Mouse (Mus musculus) testis, adult 2 months (tissue): ENCODE measurements around the gene Mrpl21. TPM values are rescaled to one million over a fixed set of nuclear protein-coding genes. Genes with fewer than 3 reads are reported as not detected.

ENCODE experiments used
- H3K27ac ChIP-seq: fragments of 200-500 bp; 2 replicates; pipeline ENCODE4 v1.5.1; 2012; ENCODE audit warnings: low read depth, low read length; ENCODE audit not compliant: control insufficient read depth, insufficient read depth
- H3K27me3 ChIP-seq: fragments of 200-500 bp; 2 replicates; pipeline ENCODE4 v1.6.1; 2012; ENCODE audit warnings: mild to moderate bottlenecking, low read length, moderate library complexity; ENCODE audit not compliant: control insufficient read depth, insufficient read depth
- H3K36me3 ChIP-seq: fragments of 200-500 bp; 2 replicates; pipeline ENCODE4 v1.6.1; 2012; ENCODE audit warnings: mild to moderate bottlenecking, low read length; ENCODE audit not compliant: control insufficient read depth, insufficient read depth
- H3K4me1 ChIP-seq: fragments of 200-500 bp; 2 replicates; pipeline ENCODE4 v1.6.1; 2012; ENCODE audit warnings: low read length; ENCODE audit not compliant: control insufficient read depth, insufficient read depth
- H3K4me3 ChIP-seq: fragments of 200-500 bp; 2 replicates; pipeline ENCODE4 v1.5.1; 2012; ENCODE audit warnings: low read depth, mild to moderate bottlenecking, low read length, moderate library complexity, mixed read lengths; ENCODE audit not compliant: control insufficient read depth
- CTCF ChIP-seq: fragments of 200-500 bp; IDR thresholded peaks from 2 replicates; pipeline ENCODE4 v1.5.1; 2012; ENCODE audit warnings: low read depth, mild to moderate bottlenecking, inconsistent platforms, low read length, moderate library complexity; ENCODE audit not compliant: control insufficient read depth, insufficient read depth, insufficient replicate concordance
- POLR2A ChIP-seq: fragments of 200-500 bp; IDR thresholded peaks from 2 replicates; pipeline ENCODE4 v1.6.1; 2012; ENCODE audit warnings: low read depth, mild to moderate bottlenecking, inconsistent platforms, low read length, moderate library complexity; ENCODE audit not compliant: control insufficient read depth
- polyA plus RNA-seq: library from polyadenylated mRNA; depleted of rRNA; stranded (reverse); fragments of >200 nt; gene quantifications from 2 replicates; pipeline ENCODE4 v1.2.3, GENCODE M21; 2012

Gene Mrpl21
- polyA plus RNA-seq, 1 experiment: 24.7 TPM

DNA sequence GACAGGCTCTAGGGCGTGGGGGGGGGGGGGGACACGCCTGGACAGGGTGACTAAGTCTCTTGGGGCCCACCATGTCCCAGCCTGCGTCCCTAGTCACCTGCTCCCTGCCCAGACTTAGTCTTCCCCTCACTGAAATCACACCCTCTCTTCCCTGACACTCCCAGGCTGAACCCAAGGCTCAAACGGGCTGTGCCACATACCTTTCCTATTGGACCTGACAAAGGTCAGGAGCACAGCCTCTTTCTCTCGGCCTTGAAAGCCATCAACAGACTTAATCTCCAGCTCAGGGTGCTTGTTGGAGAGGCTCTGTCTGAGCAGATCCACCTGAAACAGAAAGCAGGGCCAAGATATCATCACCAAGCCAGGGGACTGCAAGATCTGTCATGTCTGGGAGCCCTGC is 16.6 kb upstream of the Mrpl21 start:
- Histone ChIP-seq H3K27me3 (no peaks in the 10 kb centered on the region), H3K27ac (no peak overlapping the region), H3K4me1 (no peaks in the 10 kb centered on the region), H3K4me3 (no peak overlapping the region), H3K36me3 (no peaks in the 10 kb centered on the region; the same call in 1 of the 2 replicates)
- TF ChIP-seq POLR2A (no peak), CTCF (no peak)

DNA sequence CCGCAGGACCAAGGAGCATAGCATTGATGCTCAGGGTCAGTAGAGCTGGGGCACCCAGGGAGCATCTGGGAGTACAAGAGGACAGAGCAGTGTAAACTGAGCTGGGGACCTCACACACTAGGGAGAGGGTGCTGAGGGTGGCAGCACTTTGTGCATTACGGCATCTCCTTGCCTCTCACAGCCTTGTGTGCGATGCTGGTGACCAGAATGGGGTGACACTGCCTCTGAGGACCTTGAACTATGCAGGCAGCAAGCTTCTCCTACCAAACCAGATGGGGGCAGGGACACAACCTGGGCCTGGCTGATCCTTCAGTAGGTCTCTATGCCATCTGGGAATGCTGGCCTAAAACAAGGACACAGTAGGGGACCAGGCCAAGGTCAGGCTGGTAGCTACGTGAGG is 16.0 kb upstream of the Mrpl21 start:
- no peak overlapping the region for H3K27ac ChIP-seq
- H3K36me3 ChIP-seq: no peaks in the 10 kb centered on the region; the same call in 1 of the 2 replicates
- no peak for TF ChIP-seq CTCF
- TF ChIP-seq POLR2A: no peak
- no peaks in the 10 kb centered on the region for H3K27me3 ChIP-seq
- H3K4me1 ChIP-seq: no peaks in the 10 kb centered on the region
- no peak overlapping the region for H3K4me3 ChIP-seq

GRCm38 (mm10) chr19:3267340-3267739 is 15.4 kb upstream of the Mrpl21 start:
- no peak overlapping the region for H3K27ac ChIP-seq
- no peaks in the 10 kb centered on the region; the same call in 1 of the 2 replicates for H3K36me3 ChIP-seq
- no peak overlapping the region for H3K4me3 ChIP-seq
- no peaks in the 10 kb centered on the region for H3K4me1 ChIP-seq
- H3K27me3 ChIP-seq: no peaks in the 10 kb centered on the region
- TF ChIP-seq POLR2A (no peak), CTCF (no peak)

GRCm38 (mm10) chr19:3268218-3268980 is 14.3 kb upstream of the Mrpl21 start:
- Histone ChIP-seq H3K27me3 (no peaks in the 10 kb centered on the region), H3K4me3 (no peak overlapping the region), H3K36me3 (no peaks in the 10 kb centered on the region; the same call in 1 of the 2 replicates), H3K4me1 (no peaks in the 10 kb centered on the region), H3K27ac (no peak overlapping the region)
- no peak for TF ChIP-seq POLR2A
- TF ChIP-seq CTCF: no peak

DNA sequence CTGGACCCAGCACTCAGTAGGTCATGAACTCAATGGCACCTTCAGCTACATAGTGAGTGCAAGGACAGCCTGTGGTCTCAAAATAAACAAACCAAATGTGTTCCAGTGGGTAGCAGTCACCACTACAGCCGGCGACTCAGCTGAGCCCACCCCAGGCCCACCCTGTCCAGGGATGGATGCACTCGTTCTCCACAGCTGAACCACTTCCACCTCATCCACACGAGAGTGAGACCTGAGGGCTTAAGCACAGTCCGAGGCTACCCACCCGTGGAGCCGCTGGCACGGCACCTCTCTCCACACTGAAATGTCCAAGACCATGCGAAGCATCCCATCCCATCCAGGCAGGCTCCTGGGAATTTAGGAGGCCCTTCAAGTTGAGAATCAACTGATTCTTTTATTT is 13.4 kb upstream of the Mrpl21 start:
- Histone ChIP-seq H3K36me3 (no peaks in the 10 kb centered on the region; the same call in 1 of the 2 replicates), H3K4me1 (no peaks in the 10 kb centered on the region), H3K27me3 (no peaks in the 10 kb centered on the region), H3K4me3 (no peak overlapping the region), H3K27ac (no peak overlapping the region)
- no peak for TF ChIP-seq POLR2A
- TF ChIP-seq CTCF: no peak

- Histone ChIP-seq H3K27ac (no peak overlapping the region), H3K4me1 (no peaks in the 10 kb centered on the region), H3K36me3 (no peaks in the 10 kb centered on the region; the same call in 1 of the 2 replicates), H3K27me3 (no peaks in the 10 kb centered on the region), H3K4me3 (no peak overlapping the region)
- no peak for TF ChIP-seq POLR2A
Measured at GRCm38 (mm10) chr19:3269803-3270202, 12.9 kb upstream of the Mrpl21 start.

- Histone ChIP-seq H3K27ac (no peak overlapping the region), H3K27me3 (no peaks in the 10 kb centered on the region), H3K36me3 (no peaks in the 10 kb centered on the region; the same call in 1 of the 2 replicates), H3K4me1 (no peaks in the 10 kb centered on the region), H3K4me3 (no peak overlapping the region)
- TF ChIP-seq POLR2A (no peak), CTCF (no peak)
Measured at GRCm38 (mm10) chr19:3271366-3271765, 11.3 kb upstream of the Mrpl21 start.
